Mouse (Mus musculus) C2C12 (cell line): ENCODE measurements around the gene Dcps. TPM values are rescaled to one million over a fixed set of nuclear protein-coding genes. Genes with fewer than 3 reads are reported as not detected.

Source experiments
- H3K27me3 ChIP-seq: one replicate; pipeline ENCODE4 v1.6.1; 2011; ENCODE audit not compliant: control insufficient read depth, insufficient read depth, insufficient read length
- H3K36me3 ChIP-seq: one replicate; pipeline ENCODE4 v1.6.1; 2011; ENCODE audit not compliant: control insufficient read depth, insufficient read depth
- H3K4me3 ChIP-seq: one replicate; pipeline ENCODE4 v1.5.1; 2011; ENCODE audit warnings: mild to moderate bottlenecking, control low read depth; ENCODE audit not compliant: poor library complexity, insufficient read depth, severe bottlenecking
- H3K79me2 ChIP-seq: one replicate; pipeline ENCODE4 v1.6.1; 2011; ENCODE audit not compliant: control insufficient read depth, insufficient read depth
- H3K79me3 ChIP-seq: one replicate; pipeline ENCODE4 v1.6.1; 2011; ENCODE audit warnings: low read depth, control low read depth
- H3ac ChIP-seq: one replicate; pipeline ENCODE3; 2011; ENCODE audit warnings: low read depth; ENCODE audit not compliant: control insufficient read depth, insufficient read length
- CEBPB ChIP-seq: IDR thresholded peaks from one replicate; pipeline ENCODE4 v1.6.1; 2011; ENCODE audit warnings: low read depth, mild to moderate bottlenecking, control low read depth, moderate library complexity
- CTCF ChIP-seq: IDR thresholded peaks from one replicate; pipeline ENCODE4 v1.5.1; 2011; ENCODE audit not compliant: control insufficient read depth, insufficient read depth, insufficient read length
- FOSL1 ChIP-seq: IDR thresholded peaks from one replicate; pipeline ENCODE4 v1.8.0; 2011; ENCODE audit warnings: mild to moderate bottlenecking, low read length; ENCODE audit not compliant: poor library complexity, insufficient read depth, severe bottlenecking
- MAX ChIP-seq: IDR thresholded peaks from one replicate; pipeline ENCODE4 v1.6.1; 2011; ENCODE audit warnings: mild to moderate bottlenecking, control low read depth
- MYOD1 ChIP-seq: IDR thresholded peaks from one replicate; pipeline ENCODE4 v1.6.1; 2011; ENCODE audit warnings: low read depth; ENCODE audit not compliant: control insufficient read depth, insufficient read length
- MYOG ChIP-seq: IDR thresholded peaks from one replicate; pipeline ENCODE4 v1.6.1; 2011; ENCODE audit not compliant: control insufficient read depth, insufficient read length; ENCODE audit errors: extremely low read depth
- USF1 ChIP-seq: IDR thresholded peaks from one replicate; pipeline ENCODE4 v1.6.1; 2011; ENCODE audit warnings: low read depth, mild to moderate bottlenecking, control low read depth, moderate library complexity
- polyA plus RNA-seq: library from polyadenylated mRNA; unstranded; fragments of >200 nt; fragmentation: generic; extraction: Trizol; gene quantifications from one replicate; pipeline ENCODE4 v1.2.1, GENCODE M21; 2012; ENCODE audit warnings: missing spikeins

The Dcps gene
- polyA plus RNA-seq, 1 experiment: 74.7 TPM

DNA sequence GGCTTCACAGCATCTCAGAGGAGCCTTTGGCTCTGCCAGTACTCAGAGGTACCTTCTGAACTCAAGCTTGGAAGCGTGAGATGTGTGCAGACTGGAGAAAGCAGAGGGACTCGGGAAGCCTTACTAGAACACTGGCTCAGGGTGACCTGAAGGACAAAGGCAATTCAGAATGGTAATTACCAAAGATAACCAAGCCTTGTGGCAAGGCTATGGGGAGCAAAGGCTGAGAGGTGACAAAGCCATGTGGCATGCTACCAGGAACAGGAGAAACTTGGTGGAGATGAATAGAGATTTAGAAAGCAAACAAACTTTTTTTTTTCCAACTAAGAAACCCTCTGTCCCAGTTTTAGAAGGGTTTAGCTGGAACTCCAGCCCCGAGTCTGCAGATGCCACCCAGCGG is 65.3 kb downstream of the Dcps start:
- Histone ChIP-seq H3K36me3 (peaks cover 11% of the 10 kb centered on the region), H3K79me3 (peaks cover 70% of the 10 kb centered on the region), H3K79me2 (peaks cover 97% of the 10 kb centered on the region), H3K4me3 (no peak overlapping the region), H3K27me3 (no peaks in the 10 kb centered on the region), H3ac (no peak overlapping the region)
- TF ChIP-seq MYOG: no peak

DNA sequence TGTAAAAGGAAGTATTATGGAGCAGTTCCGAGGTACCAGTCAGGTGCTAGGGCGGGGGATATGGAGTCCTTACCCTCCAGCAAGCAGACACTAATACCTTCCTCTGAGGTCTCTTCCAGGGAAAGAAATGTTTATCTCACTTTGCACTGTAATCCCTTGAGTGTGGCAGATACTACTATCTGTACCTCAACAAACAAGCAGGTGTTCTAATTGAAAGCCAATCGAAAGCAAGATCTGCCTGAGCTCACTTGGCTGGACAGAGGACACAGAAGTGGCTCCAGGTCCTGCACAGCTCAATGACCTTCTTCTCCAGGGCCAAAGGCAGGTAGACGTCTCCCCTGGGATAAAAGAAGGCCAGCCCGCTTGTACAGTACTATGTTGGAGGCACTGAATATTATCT is 65.8 kb downstream of the Dcps start:
- peaks cover 68% of the 10 kb centered on the region for H3K79me3 ChIP-seq
- TF ChIP-seq FOSL1 (no peak), MYOD1 (no peak), USF1 (no peak), MYOG (no peak), MAX (no peak), CTCF (no peak), CEBPB (no peak)

DNA sequence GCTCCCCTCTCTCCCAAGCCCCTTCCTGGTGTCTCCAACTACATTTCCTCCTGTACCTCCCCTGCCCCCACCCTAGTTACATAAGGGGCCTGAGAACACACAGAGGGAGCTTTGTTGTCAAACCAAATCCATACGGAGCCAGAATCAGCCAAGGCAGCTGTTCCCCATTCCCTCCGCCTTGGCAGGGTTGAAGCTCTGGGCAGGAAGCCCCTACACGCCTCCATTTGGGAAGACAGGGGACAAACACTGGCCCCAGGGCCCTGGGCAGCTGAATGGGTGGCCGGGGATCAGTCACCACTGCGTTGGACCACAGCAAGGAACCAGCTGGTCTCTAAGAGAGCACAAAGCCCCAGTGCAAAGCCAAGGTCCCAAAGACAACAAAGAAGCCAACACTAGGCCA is 66.9 kb downstream of the Dcps start:
- TF ChIP-seq MAX (no peak), FOSL1 (no peak), CTCF (no peak), MYOG (no peak), MYOD1 (no peak), CEBPB (no peak), USF1 (no peak)
- Histone ChIP-seq H3K79me2 (peaks cover 94% of the 10 kb centered on the region), H3ac (no peak overlapping the region), H3K79me3 (peaks cover 66% of the 10 kb centered on the region), H3K36me3 (peaks cover 11% of the 10 kb centered on the region), H3K27me3 (no peaks in the 10 kb centered on the region), H3K4me3 (no peak overlapping the region)

More for the DNA sequence above, 65.8 kb downstream of the Dcps start:
- Histone ChIP-seq H3ac (no peak overlapping the region), H3K79me2 (peaks cover 96% of the 10 kb centered on the region), H3K36me3 (peaks cover 11% of the 10 kb centered on the region), H3K27me3 (no peaks in the 10 kb centered on the region), H3K4me3 (no peak overlapping the region)

DNA sequence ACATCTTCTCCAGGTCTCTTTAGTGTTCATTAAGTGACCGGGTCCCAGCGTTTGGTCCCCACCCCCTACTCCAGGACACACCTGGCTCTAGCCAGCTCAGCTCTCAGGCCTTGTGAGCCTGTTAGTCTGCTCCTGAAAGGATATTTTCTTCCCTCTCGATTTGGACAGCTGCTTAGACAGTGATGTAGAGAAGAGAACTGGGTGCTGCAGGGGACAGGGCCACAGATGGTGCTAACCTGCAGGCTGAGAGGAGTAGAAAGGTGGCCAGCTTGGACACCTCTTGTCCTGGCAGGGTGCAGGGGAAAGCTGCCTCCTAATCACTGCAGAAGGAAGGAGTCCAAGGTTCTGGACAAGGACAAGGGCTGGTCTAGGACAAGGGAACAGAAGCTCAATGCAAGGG is 67.8 kb downstream of the Dcps start:
- H3K79me2 ChIP-seq: peaks cover 93% of the 10 kb centered on the region
- no peak for TF ChIP-seq CTCF
- TF ChIP-seq CEBPB: no peak
- no peak for TF ChIP-seq FOSL1
- TF ChIP-seq MYOD1: no peak
- no peak for TF ChIP-seq MYOG
- no peak for TF ChIP-seq MAX
- TF ChIP-seq USF1: no peak
- no peaks in the 10 kb centered on the region for H3K27me3 ChIP-seq
- H3K36me3 ChIP-seq: peaks cover 12% of the 10 kb centered on the region
- no peak overlapping the region for H3K4me3 ChIP-seq
- H3ac ChIP-seq: no peak overlapping the region
- H3K79me3 ChIP-seq: peaks cover 58% of the 10 kb centered on the region

DNA sequence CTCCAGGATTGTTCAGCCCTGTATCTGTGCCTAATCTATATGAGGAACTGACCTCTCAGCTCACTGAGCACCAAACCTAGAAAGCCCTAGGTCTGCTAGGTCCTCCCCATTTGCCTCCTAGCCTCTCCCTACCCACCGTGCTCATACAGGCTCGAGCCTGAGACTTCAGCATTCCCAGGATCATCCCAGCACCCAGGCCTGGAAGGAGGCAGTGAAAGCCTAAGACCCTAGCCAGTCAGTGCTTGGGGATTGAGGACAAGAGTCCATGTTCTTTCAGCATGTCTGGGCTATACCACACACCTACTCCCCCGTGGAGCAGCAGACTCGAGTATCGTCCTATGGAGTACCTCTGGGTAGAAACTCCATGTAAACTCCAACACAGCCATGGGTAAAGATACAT is 68.5 kb downstream of the Dcps start:
- TF ChIP-seq MYOD1 (no peak), CEBPB (no peak), FOSL1 (no peak), CTCF (no peak), MYOG (no peak), MAX (no peak), USF1 (no peak)
- peaks cover 56% of the 10 kb centered on the region for H3K79me3 ChIP-seq
- peaks cover 93% of the 10 kb centered on the region for H3K79me2 ChIP-seq
- peaks cover 13% of the 10 kb centered on the region for H3K36me3 ChIP-seq
- H3ac ChIP-seq: no peak overlapping the region
- no peak overlapping the region for H3K4me3 ChIP-seq
- no peaks in the 10 kb centered on the region for H3K27me3 ChIP-seq
